Mouse (Mus musculus): ENCODE results near the gene Adgrl3.

- TF ChIP-seq CTCF (IDR thresholded peaks at IDR 0.05; ENCODE audit: low read depth) (no peak), EP300 (IDR thresholded peaks at IDR 0.05; ENCODE audit: low read depth) (no peak)
Measured at GRCm38 (mm10) chr5:81525326-81525725, 505.4 kb downstream of the Adgrl3 start.
